Mouse (Mus musculus) liver, postnatal 0 days (tissue): ENCODE data around the gene Adamtsl2.

Source experiments
- CTCF ChIP-seq: sonication (generic); IDR thresholded peaks from 2 replicates; pipeline ENCODE4 v1.5.1; 2016; ENCODE audit warnings: antibody characterized with exemption, low read depth
- EP300 ChIP-seq: IDR thresholded peaks from 2 replicates; pipeline ENCODE4 v1.6.1; 2016; ENCODE audit warnings: antibody characterized with exemption, low read depth, mild to moderate bottlenecking

GRCm38 (mm10) chr2:27097241-27097656 lies 18.1 kb downstream of the Adamtsl2 start:
- no peak for TF ChIP-seq CTCF
- no peak for TF ChIP-seq EP300
